Mouse (Mus musculus) stomach, embryonic 15.5 days (tissue): ENCODE results near the gene Hspe1. TPM values are rescaled to one million over a fixed set of nuclear protein-coding genes. Genes with fewer than 3 reads are reported as not detected.
"Not testable (repeated sequence)": the region's sequence is repeated elsewhere in the genome, so short reads cannot be mapped to it uniquely, and the experiment has no call there.

Source experiments
- ATAC-seq: fragments of 200-750 bp; cut with Nextera tagmentation; 2 replicates; pipeline ENCODE4 v1.8.0; 2017; ENCODE audit warnings: low read depth, moderate number of reproducible peaks, moderate TSS enrichment; ENCODE audit not compliant: insufficient read depth, low FRiP score
- H3K27ac ChIP-seq: fragments of 300-500 bp; sonication (generic); 2 replicates; pipeline ENCODE4 v1.5.1; 2015; ENCODE audit warnings: mild to moderate bottlenecking, inconsistent platforms
- H3K27me3 ChIP-seq: fragments of 300-500 bp; sonication (generic); replicated peaks from 2 replicates; pipeline ENCODE4 v1.6.1; 2015; ENCODE audit warnings: inconsistent platforms
- H3K36me3 ChIP-seq: fragments of 300-500 bp; sonication (generic); 2 replicates; pipeline ENCODE4 v1.6.1; 2015; ENCODE audit warnings: inconsistent platforms
- H3K4me1 ChIP-seq: fragments of 300-500 bp; sonication (generic); 2 replicates; pipeline ENCODE4 v1.6.1; 2015; ENCODE audit warnings: inconsistent platforms
- H3K4me2 ChIP-seq: fragments of 300-500 bp; sonication (generic); 2 replicates; pipeline ENCODE4 v1.6.1; 2015; ENCODE audit warnings: mild to moderate bottlenecking, inconsistent platforms
- H3K4me3 ChIP-seq: fragments of 300-500 bp; sonication (generic); replicated peaks from 2 replicates; pipeline ENCODE4 v1.5.1; 2015; ENCODE audit warnings: inconsistent platforms
- H3K9ac ChIP-seq: fragments of 300-500 bp; sonication (generic); 2 replicates; pipeline ENCODE4 v1.6.1; 2015; ENCODE audit warnings: inconsistent platforms
- H3K9me3 ChIP-seq: fragments of 300-500 bp; sonication (generic); 2 replicates; pipeline ENCODE4 v1.6.1; 2016; ENCODE audit warnings: inconsistent platforms
- WGBS: fragments of 180-500 bp; shearing (Covaris S2); methylation state at CpG from one replicate; pipeline ENCODE4 v1.1.7; 2015; 5-methylcytosine and 5-hydroxymethylcytosine counted together
- polyA plus RNA-seq: library from polyadenylated mRNA; unstranded; fragments of >200 nt; fragmentation: Nextera tagmentation; extraction: Ambion mirVana; gene quantifications from 2 replicates; pipeline ENCODE4 v1.2.1, GENCODE M21; 2015

Hspe1 gene
- polyA plus RNA-seq, 1 experiment from 2014 or later = 499 TPM

DNA sequence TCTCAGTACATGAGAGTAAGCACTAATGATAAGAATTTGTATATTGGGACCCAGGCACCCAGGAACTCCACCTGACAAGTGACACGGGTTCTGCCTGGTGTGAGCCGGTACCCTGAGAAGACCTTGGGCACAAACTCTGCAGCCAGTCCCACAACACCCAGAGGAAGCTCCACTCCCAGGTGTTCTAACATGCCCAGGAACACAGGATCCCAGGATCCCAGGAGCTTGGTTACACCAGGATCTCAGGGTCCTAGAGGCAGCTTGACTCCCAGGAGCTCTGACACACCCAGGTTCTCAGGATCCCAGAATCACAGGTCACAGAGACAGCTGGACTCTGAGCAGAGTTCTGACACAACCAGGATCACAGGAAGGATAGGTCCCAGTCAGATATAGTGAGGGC, 36.2 kb downstream of the Hspe1 start:
- H3K9me3 ChIP-seq, ATAC-seq: not testable (repeated sequence)
- 98% methylated on average over 2 of the region's 2 CpGs for WGBS

DNA sequence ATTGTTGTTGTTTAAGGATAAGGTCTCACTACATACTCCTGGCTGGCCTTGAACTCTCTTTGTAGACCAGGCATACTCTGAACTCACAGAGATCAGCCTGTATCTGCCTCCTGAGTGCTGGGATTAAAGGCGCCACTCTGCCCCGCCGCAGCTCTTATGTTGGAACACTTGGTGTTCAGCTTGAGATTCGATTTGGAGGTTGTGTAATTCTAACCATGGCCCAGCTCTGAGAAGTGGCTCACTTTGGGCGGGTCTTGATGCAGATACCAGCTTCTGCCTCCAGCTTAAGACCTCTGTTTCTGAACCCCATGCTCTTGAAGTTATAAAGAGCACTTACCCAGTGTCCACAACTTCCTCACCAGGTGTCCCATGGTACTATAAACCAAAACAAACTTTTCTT, 41.8 kb downstream of the Hspe1 start:
- WGBS = 90% methylated on average over 5 of the region's 5 CpGs
- H3K4me1 ChIP-seq = peaks cover 5% of the 10 kb centered on the region
- no peaks in the 10 kb centered on the region for H3K27me3 ChIP-seq
- no peak overlapping the region for H3K4me2 ChIP-seq
- no peak overlapping the region for H3K4me3 ChIP-seq
- no peak for ATAC-seq
- H3K9me3 ChIP-seq = no peaks in the 10 kb centered on the region
- no peak overlapping the region for H3K9ac ChIP-seq
- H3K27ac ChIP-seq = no peak overlapping the region
- no peaks in the 10 kb centered on the region for H3K36me3 ChIP-seq

More for the DNA sequence above, 36.2 kb downstream of the Hspe1 start:
- not testable (repeated sequence) for H3K9ac ChIP-seq, H3K4me2 ChIP-seq, H3K4me3 ChIP-seq, H3K4me1 ChIP-seq, H3K27me3 ChIP-seq, H3K36me3 ChIP-seq, H3K27ac ChIP-seq

- H3K9me3 ChIP-seq = no peaks in the 10 kb centered on the region
- WGBS = 61% methylated on average over 10 of the region's 10 CpGs
- H3K9ac ChIP-seq = no peak overlapping the region; the same call in 1 of the 2 replicates
- H3K4me2 ChIP-seq = peak overlapping the region; percentile 62
- peak overlapping the region; percentile 80 for H3K27ac ChIP-seq
- H3K36me3 ChIP-seq = no peaks in the 10 kb centered on the region
- peaks cover 5% of the 10 kb centered on the region for H3K4me1 ChIP-seq
- no peaks in the 10 kb centered on the region for H3K27me3 ChIP-seq
- no peak for ATAC-seq
- H3K4me3 ChIP-seq = peak overlapping the region; percentile 98
These were observed 42.4 kb downstream of the Hspe1 start for GRCm38 (mm10) chr1:55130190-55130916.

- Histone ChIP-seq H3K9me3 (no peaks in the 10 kb centered on the region), H3K27me3 (no peaks in the 10 kb centered on the region), H3K4me3 (peak within 1 kb of the TSS; percentile 98), H3K27ac (peak within 1 kb of the TSS; percentile 99), H3K4me1 (peaks cover 5% of the 10 kb centered on the region), H3K36me3 (no peaks in the 10 kb centered on the region), H3K4me2 (peak within 1 kb of the TSS; percentile 62), H3K9ac (peak within 1 kb of the TSS; percentile 100)
- peak; percentile 96 for ATAC-seq
- WGBS = 1% methylated on average over 42 of the region's 42 CpGs
These were observed 43.0 kb downstream of the Hspe1 start, which contains the start of gene Mob4 for GRCm38 (mm10) chr1:55130943-55131401. Gene Mob4, plus strand, starts transcription at chr1:55131231.

DNA sequence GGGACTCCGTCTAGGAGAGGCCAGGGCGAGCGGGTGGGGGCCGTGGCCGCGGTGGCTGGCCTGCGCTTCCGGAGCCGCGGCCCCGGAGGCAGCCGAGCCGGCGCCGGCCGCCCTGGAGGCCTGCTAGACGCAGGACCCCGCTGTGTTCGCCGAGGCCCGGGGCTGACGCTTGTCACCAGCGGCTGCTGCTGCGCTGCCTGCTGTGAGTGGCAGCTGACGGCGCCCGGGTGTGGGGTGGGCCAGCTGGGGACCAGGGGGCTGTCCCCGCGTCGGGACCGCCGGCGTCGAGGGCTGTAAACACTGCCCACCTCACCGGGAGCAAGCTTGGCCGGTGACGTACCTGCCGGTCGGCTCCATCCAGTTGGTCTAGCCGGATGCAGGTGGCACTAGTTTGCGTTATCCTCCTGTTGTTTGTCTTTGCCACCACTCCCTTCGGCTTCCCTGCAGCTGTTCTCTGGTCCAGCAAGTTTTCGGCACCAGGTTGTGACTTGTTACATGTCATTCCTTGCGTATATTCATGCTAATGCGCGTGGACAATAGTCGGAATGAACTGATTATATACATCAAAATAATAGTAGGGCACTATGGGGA, 43.6 kb downstream of the Hspe1 start:
- H3K36me3 ChIP-seq = no peaks in the 10 kb centered on the region
- peak overlapping the region; percentile 98 for H3K4me3 ChIP-seq
- H3K9me3 ChIP-seq = no peaks in the 10 kb centered on the region
- H3K27me3 ChIP-seq = no peaks in the 10 kb centered on the region
- peak; percentile 82 for ATAC-seq
- peaks cover 5% of the 10 kb centered on the region for H3K4me1 ChIP-seq
- WGBS = under 1% methylated on average over 46 of the region's 47 CpGs
- peak overlapping the region; percentile 99 for H3K27ac ChIP-seq
- peak overlapping the region; percentile 100 for H3K9ac ChIP-seq
- peak overlapping the region; percentile 57 for H3K4me2 ChIP-seq

GRCm38 (mm10) chr1:55132308-55132707, 44.4 kb downstream of the Hspe1 start:
- H3K27me3 ChIP-seq = no peaks in the 10 kb centered on the region
- no peak for ATAC-seq
- no peaks in the 10 kb centered on the region for H3K36me3 ChIP-seq
- no peaks in the 10 kb centered on the region for H3K9me3 ChIP-seq
- H3K4me1 ChIP-seq = peaks cover 5% of the 10 kb centered on the region
- peak overlapping the region; percentile 98 for H3K4me3 ChIP-seq
- 0 out of 2 replicates have a peak overlapping the region, but pooled peaks have one; percentile 100 for H3K9ac ChIP-seq
- H3K27ac ChIP-seq = peak overlapping the region; percentile 99; the same call in 1 of the 2 replicates
- H3K4me2 ChIP-seq = peak overlapping the region; percentile 57
- WGBS = 58% methylated on average over 4 of the region's 4 CpGs

- Histone ChIP-seq H3K9me3 (no peaks in the 10 kb centered on the region), H3K9ac (no peak overlapping the region), H3K27ac (no peak overlapping the region), H3K4me3 (no peak overlapping the region), H3K4me2 (peak overlapping the region; percentile 29; the same call in 1 of the 2 replicates), H3K27me3 (no peaks in the 10 kb centered on the region), H3K4me1 (peaks cover 5% of the 10 kb centered on the region), H3K36me3 (peaks cover 4% of the 10 kb centered on the region; the same call in 1 of the 2 replicates)
- 64% methylated on average over 2 of the region's 2 CpGs for WGBS
- ATAC-seq = no peak
These were observed 45.2 kb downstream of the Hspe1 start for GRCm38 (mm10) chr1:55133173-55133572.

DNA sequence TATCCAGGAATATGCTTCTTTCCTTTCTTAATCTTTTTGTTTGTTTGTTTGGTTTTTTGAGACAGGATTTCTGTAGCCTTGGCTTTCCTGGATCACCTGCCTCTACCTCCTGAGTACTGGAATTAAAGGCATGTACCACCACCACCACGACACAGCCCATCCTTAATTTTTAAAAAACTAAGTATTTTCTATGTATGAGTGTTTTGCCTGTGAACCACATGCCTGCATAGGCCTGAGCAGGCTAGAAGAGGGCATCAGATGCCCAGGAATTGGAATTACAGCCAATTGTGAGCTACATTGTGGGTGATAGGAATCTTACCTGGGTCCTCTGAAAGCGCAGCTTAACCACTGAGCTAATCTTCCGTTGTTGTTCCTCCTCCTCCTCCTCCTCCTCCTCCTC, 46.4 kb downstream of the Hspe1 start:
- no peaks in the 10 kb centered on the region for H3K27me3 ChIP-seq
- ATAC-seq = no peak
- H3K4me3 ChIP-seq = no peak overlapping the region
- no peak overlapping the region for H3K9ac ChIP-seq
- no peak overlapping the region for H3K4me2 ChIP-seq
- no peaks in the 10 kb centered on the region for H3K9me3 ChIP-seq
- peaks cover 4% of the 10 kb centered on the region; the same call in 1 of the 2 replicates for H3K36me3 ChIP-seq
- H3K27ac ChIP-seq = no peak overlapping the region
- 90% methylated on average over 3 of the region's 3 CpGs for WGBS
- H3K4me1 ChIP-seq = peaks cover 5% of the 10 kb centered on the region

- no peak for ATAC-seq
- H3K27ac ChIP-seq = no peak overlapping the region
- H3K4me1 ChIP-seq = peaks cover 5% of the 10 kb centered on the region
- no peaks in the 10 kb centered on the region for H3K27me3 ChIP-seq
- no peak overlapping the region for H3K4me2 ChIP-seq
- H3K4me3 ChIP-seq = no peak overlapping the region
- peaks cover 12% of the 10 kb centered on the region; the same call in 1 of the 2 replicates for H3K36me3 ChIP-seq
- WGBS = 92% methylated on average over 1 of the region's 1 CpGs
- no peaks in the 10 kb centered on the region for H3K9me3 ChIP-seq
- no peak overlapping the region for H3K9ac ChIP-seq
These were observed 47.9 kb downstream of the Hspe1 start for GRCm38 (mm10) chr1:55135846-55136245.

Other genes starting within 250 kb of the Hspe1 start
- gene Ankrd44, start 161.7 kb upstream of the Hspe1 start, polyA plus RNA-seq = 11.2 and 11.8 TPM in 2 replicates
- gene Sf3b1, start 60.7 kb upstream of the Hspe1 start, polyA plus RNA-seq = 259 and 270 TPM in 2 replicates
- 20.5 and 21.2 TPM in 2 replicates for gene Coq10b, start 35.4 kb upstream of the Hspe1 start, polyA plus RNA-seq
- 436 and 499 TPM in 2 replicates for gene Hspd1, start 111 bp downstream of the Hspe1 start, polyA plus RNA-seq
- 144 and 156 TPM in 2 replicates for gene Mob4, start 43.1 kb downstream of the Hspe1 start, polyA plus RNA-seq
- gene Rftn2, start 138.7 kb downstream of the Hspe1 start, polyA plus RNA-seq = 8.6 and 9.0 TPM in 2 replicates
- gene Mars2, start 149.0 kb downstream of the Hspe1 start, polyA plus RNA-seq = 3.4 and 3.6 TPM in 2 replicates